Mouse (Mus musculus) forebrain, embryonic 10.5 days (tissue): ENCODE measurements at regions not wholly inside any gene's neighbourhood (a gene's known extent, or its start where the extent isn't known, plus 50 kb on each side); places are given as distances from the start of the nearest gene placed in this dataset.

Experiments
- DNase-seq: peaks from one replicate; pipeline ENCODE4 v3.0.0-alpha.2; 2017; ENCODE audit warnings: low spot score; ENCODE audit errors: extremely low spot score
- H3K27ac ChIP-seq: fragments of 300-500 bp; sonication (generic); 2 replicates; pipeline ENCODE4 v1.5.1; 2016; ENCODE audit warnings: mild to moderate bottlenecking
- H3K27me3 ChIP-seq: fragments of 300-500 bp; sonication (generic); 2 replicates; pipeline ENCODE4 v1.6.1; 2016; ENCODE audit warnings: mild to moderate bottlenecking; ENCODE audit not compliant: poor library complexity, severe bottlenecking
- H3K36me3 ChIP-seq: fragments of 300-500 bp; sonication (generic); replicated peaks from 2 replicates; pipeline ENCODE4 v1.6.1; 2016; ENCODE audit warnings: mild to moderate bottlenecking, moderate library complexity
- H3K4me1 ChIP-seq: fragments of 300-500 bp; sonication (generic); 2 replicates; pipeline ENCODE4 v1.6.1; 2016
- H3K4me3 ChIP-seq: fragments of 300-500 bp; sonication (generic); 2 replicates; pipeline ENCODE4 v1.5.1; 2016; ENCODE audit warnings: mild to moderate bottlenecking, moderate library complexity
- H3K9me3 ChIP-seq: fragments of 300-500 bp; sonication (generic); 2 replicates; pipeline ENCODE4 v1.6.1; 2016; ENCODE audit warnings: mild to moderate bottlenecking, moderate library complexity
- WGBS: fragments of 180-500 bp; shearing (Covaris S2); methylation state at CpG from one replicate; pipeline ENCODE4 v1.1.7; 2016; 5-methylcytosine and 5-hydroxymethylcytosine counted together

DNA sequence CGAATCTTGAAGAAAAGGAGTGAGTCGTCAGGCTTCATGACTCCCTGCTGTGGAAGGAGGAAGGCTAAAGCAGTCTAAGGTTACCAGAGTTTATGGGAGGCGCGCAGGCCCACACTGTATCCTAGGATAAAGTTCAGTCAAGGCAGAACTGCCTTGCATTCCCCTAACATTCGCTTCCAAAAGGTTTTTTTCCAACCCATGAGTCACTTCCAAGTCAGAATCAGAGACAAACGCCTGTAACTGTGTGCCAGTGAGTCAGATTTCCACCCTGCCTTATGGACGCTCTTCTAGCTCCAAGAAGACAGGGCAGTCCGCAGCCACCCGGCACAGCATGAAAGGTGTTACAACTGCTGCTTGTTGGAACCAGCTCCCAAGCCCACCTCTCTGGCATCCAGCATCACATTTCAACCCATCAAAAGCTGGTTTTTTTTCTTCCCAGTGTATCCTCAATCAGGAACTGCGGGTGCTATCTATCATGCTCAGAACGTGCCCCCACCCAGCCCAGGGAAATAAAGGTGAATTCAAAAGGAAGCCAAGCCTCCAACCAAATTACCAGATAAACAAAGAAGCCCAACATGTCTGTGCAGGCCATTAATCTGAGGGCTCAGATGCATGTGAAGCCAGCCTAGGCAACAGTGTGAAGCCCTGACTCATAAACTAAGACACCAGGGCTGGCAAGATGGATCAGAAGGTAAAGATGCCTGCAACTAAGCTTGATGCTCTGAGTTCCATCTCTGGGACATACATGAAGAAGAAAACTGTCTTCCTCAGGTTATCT is 138.2 kb upstream of the Tbl1xr1 start:
- peaks cover 50% of the 10 kb centered on the region for H3K4me1 ChIP-seq
- H3K4me3 ChIP-seq: no peak overlapping the region
- no peaks in the 10 kb centered on the region for H3K27me3 ChIP-seq
- H3K36me3 ChIP-seq: no peaks in the 10 kb centered on the region
- DNase-seq: no peak
- no peaks in the 10 kb centered on the region for H3K9me3 ChIP-seq
- 0 out of 2 replicates have a peak overlapping the region, but pooled peaks have one; percentile 30 for H3K27ac ChIP-seq
- WGBS: 58% methylated on average over 11 of the region's 11 CpGs

GRCm38 (mm10) chr3:21939738-21940137 is 136.7 kb upstream of the Tbl1xr1 start:
- Histone ChIP-seq H3K4me1 (peaks cover 39% of the 10 kb centered on the region), H3K36me3 (no peaks in the 10 kb centered on the region), H3K27ac (no peak overlapping the region), H3K27me3 (no peaks in the 10 kb centered on the region), H3K9me3 (no peaks in the 10 kb centered on the region), H3K4me3 (no peak overlapping the region)
- no peak for DNase-seq
- WGBS: 93% methylated on average over 6 of the region's 6 CpGs

GRCm38 (mm10) chr3:21941596-21941995 is 134.9 kb upstream of the Tbl1xr1 start:
- no peak for DNase-seq
- H3K4me1 ChIP-seq: peaks cover 22% of the 10 kb centered on the region
- H3K27ac ChIP-seq: no peak overlapping the region
- 83% methylated on average over 2 of the region's 2 CpGs for WGBS
- H3K4me3 ChIP-seq: no peak overlapping the region
- H3K36me3 ChIP-seq: no peaks in the 10 kb centered on the region
- no peaks in the 10 kb centered on the region for H3K9me3 ChIP-seq
- no peaks in the 10 kb centered on the region for H3K27me3 ChIP-seq

GRCm38 (mm10) chr3:21942912-21943311 is 133.5 kb upstream of the Tbl1xr1 start:
- peaks cover 16% of the 10 kb centered on the region for H3K4me1 ChIP-seq
- WGBS: 93% methylated on average over 1 of the region's 1 CpGs
- H3K36me3 ChIP-seq: no peaks in the 10 kb centered on the region
- DNase-seq: no peak
- H3K4me3 ChIP-seq: no peak overlapping the region
- H3K27me3 ChIP-seq: no peaks in the 10 kb centered on the region
- H3K9me3 ChIP-seq: no peaks in the 10 kb centered on the region
- H3K27ac ChIP-seq: no peak overlapping the region

DNA sequence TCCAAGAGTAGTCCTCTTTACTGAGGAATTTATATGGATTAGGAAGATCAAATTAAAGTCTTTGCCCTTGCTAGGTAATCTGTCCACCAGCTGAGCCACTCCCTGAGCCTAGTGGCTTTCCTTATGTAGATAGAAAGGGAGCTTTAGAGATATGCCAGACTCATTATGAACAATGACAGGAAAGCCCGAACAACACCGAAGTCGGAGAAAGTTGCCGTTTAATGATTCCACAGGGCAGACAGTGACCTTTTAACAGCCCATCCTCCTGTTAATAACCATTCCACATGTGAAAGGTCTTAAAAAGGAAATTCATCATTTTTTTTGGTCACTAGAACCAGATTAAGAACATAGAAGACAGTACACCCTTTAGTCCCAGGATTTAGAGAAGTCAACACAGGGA is 130.7 kb upstream of the Tbl1xr1 start:
- no peak for DNase-seq
- Histone ChIP-seq H3K27ac (no peak overlapping the region), H3K27me3 (no peaks in the 10 kb centered on the region), H3K36me3 (no peaks in the 10 kb centered on the region), H3K9me3 (no peaks in the 10 kb centered on the region), H3K4me3 (no peak overlapping the region), H3K4me1 (peaks cover 13% of the 10 kb centered on the region)
- 91% methylated on average over 4 of the region's 4 CpGs for WGBS

- Histone ChIP-seq H3K4me1 (peaks cover 18% of the 10 kb centered on the region), H3K36me3 (no peaks in the 10 kb centered on the region), H3K27ac (peak overlapping the region; percentile 2; the same call in 1 of the 2 replicates), H3K27me3 (no peaks in the 10 kb centered on the region), H3K4me3 (no peak overlapping the region), H3K9me3 (no peaks in the 10 kb centered on the region)
- WGBS: 30% methylated on average over 3 of the region's 3 CpGs
- DNase-seq: no peak
Measured at GRCm38 (mm10) chr3:21947320-21948073, 129.0 kb upstream of the Tbl1xr1 start.

- Histone ChIP-seq H3K4me1 (peaks cover 25% of the 10 kb centered on the region), H3K9me3 (no peaks in the 10 kb centered on the region), H3K36me3 (no peaks in the 10 kb centered on the region), H3K27me3 (no peaks in the 10 kb centered on the region), H3K4me3 (no peak overlapping the region), H3K27ac (0 out of 2 replicates have a peak overlapping the region, but pooled peaks have one; percentile 2)
- 63% methylated on average over 4 of the region's 4 CpGs for WGBS
- no peak for DNase-seq
Measured at GRCm38 (mm10) chr3:21948074-21948659, 128.3 kb upstream of the Tbl1xr1 start.

- 85% methylated on average over 2 of the region's 2 CpGs for WGBS
- Histone ChIP-seq H3K27me3 (no peaks in the 10 kb centered on the region), H3K4me3 (no peak overlapping the region), H3K4me1 (peaks cover 26% of the 10 kb centered on the region), H3K36me3 (no peaks in the 10 kb centered on the region), H3K9me3 (no peaks in the 10 kb centered on the region), H3K27ac (no peak overlapping the region)
- no peak for DNase-seq
Measured at GRCm38 (mm10) chr3:21949459-21949858, 127.0 kb upstream of the Tbl1xr1 start.

GRCm38 (mm10) chr3:21950571-21950970 is 125.9 kb upstream of the Tbl1xr1 start:
- H3K4me1 ChIP-seq: peaks cover 26% of the 10 kb centered on the region
- no peak for DNase-seq
- H3K27me3 ChIP-seq: no peaks in the 10 kb centered on the region
- no peak overlapping the region for H3K27ac ChIP-seq
- H3K4me3 ChIP-seq: no peak overlapping the region
- H3K9me3 ChIP-seq: no peaks in the 10 kb centered on the region
- WGBS: 83% methylated on average over 5 of the region's 5 CpGs
- no peaks in the 10 kb centered on the region for H3K36me3 ChIP-seq

- Histone ChIP-seq H3K9me3 (no peaks in the 10 kb centered on the region), H3K36me3 (no peaks in the 10 kb centered on the region), H3K27ac (no peak overlapping the region), H3K4me1 (peaks cover 26% of the 10 kb centered on the region), H3K27me3 (no peaks in the 10 kb centered on the region), H3K4me3 (no peak overlapping the region)
- DNase-seq: no peak
- 93% methylated on average over 13 of the region's 13 CpGs for WGBS
Measured at GRCm38 (mm10) chr3:21951446-21952285, 124.8 kb upstream of the Tbl1xr1 start.

- H3K27me3 ChIP-seq: no peaks in the 10 kb centered on the region
- WGBS: 63% methylated on average over 8 of the region's 8 CpGs
- 0 out of 2 replicates have a peak overlapping the region, but pooled peaks have one; percentile 26 for H3K27ac ChIP-seq
- no peaks in the 10 kb centered on the region for H3K36me3 ChIP-seq
- peaks cover 19% of the 10 kb centered on the region for H3K4me1 ChIP-seq
- H3K4me3 ChIP-seq: no peak overlapping the region
- no peaks in the 10 kb centered on the region for H3K9me3 ChIP-seq
- no peak for DNase-seq
Measured at GRCm38 (mm10) chr3:21952695-21953415, 123.6 kb upstream of the Tbl1xr1 start.

GRCm38 (mm10) chr3:21953416-21953810 is 123.0 kb upstream of the Tbl1xr1 start:
- no peaks in the 10 kb centered on the region for H3K27me3 ChIP-seq
- peaks cover 14% of the 10 kb centered on the region for H3K4me1 ChIP-seq
- H3K4me3 ChIP-seq: no peak overlapping the region
- WGBS: 89% methylated on average over 6 of the region's 6 CpGs
- no peak for DNase-seq
- no peaks in the 10 kb centered on the region for H3K36me3 ChIP-seq
- H3K9me3 ChIP-seq: no peaks in the 10 kb centered on the region
- H3K27ac ChIP-seq: 0 out of 2 replicates have a peak overlapping the region, but pooled peaks have one; percentile 26
